Mouse (Mus musculus): ENCODE measurements around the gene Pde4d. TPM values are rescaled to one million over a fixed set of nuclear protein-coding genes. Genes with fewer than 3 reads are reported as not detected.

The Pde4d gene
- polyA plus RNA-seq, 1 experiment from 2014 or later: 12.9 TPM

DNA sequence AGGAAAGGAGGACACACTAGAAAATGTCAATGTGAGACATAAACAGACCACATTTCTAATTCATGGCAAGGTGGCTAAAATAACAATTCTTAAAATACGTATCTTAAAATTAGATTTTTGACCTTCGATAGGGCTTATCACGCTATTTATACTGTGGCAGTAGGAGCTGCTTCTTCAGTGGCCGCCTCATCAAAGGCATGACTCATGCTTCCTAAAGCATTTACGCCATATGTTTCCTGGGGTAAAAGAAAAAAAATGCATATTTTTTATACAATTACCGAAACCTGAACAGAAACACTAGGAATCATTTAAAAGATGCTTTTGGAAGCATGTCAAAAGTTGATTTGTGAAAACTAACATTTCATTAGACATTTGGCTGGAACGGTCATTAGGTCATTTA, 721.9 kb downstream of the Pde4d start:
- Histone ChIP-seq H3K4me2 (ENCODE audit: low read depth, low read length) (no peak overlapping the region), H3K4me3 (ENCODE audit: low read depth, low read length) (no peak overlapping the region), H3K27me3 (ENCODE audit: control insufficient read depth, insufficient read depth, low read depth, low read length) (no peaks in the 10 kb centered on the region), H3K9me3 (replicated peaks; ENCODE audit: control insufficient read depth, low read length) (no peaks in the 10 kb centered on the region), H3K4me1 (ENCODE audit: control insufficient read depth, low read depth, low read length) (no peaks in the 10 kb centered on the region), H3K36me3 (ENCODE audit: control insufficient read depth, insufficient read depth) (no peaks in the 10 kb centered on the region), H3K27ac (ENCODE audit: low read length) (no peak overlapping the region), H3K9ac (ENCODE audit: low read depth, low read length) (no peak overlapping the region)
- WGBS (ENCODE audit: insufficient replicate concordance): 53% methylated on average over 7 of the region's 7 CpGs
- ATAC-seq (ENCODE audit: low read depth): no peak

DNA sequence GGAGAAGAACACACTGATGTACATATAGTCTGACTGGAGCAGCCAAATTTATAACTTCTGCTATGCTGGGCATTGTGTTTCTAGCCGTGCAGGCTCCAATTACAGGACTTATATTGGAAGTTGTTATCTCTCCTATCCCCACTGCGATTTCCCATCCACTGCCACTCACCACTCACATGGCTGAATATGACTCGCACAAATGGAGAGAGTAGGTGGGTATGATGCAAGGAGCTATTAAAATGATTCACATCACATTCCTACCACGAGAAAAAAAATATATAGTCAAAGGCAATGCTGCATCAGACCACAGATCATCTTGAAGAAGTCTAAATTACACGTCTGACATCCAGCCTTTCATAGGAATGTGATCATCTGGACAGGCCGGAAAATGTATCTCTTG, 725.5 kb downstream of the Pde4d start:
- H3K27me3 ChIP-seq (ENCODE audit: control insufficient read depth, insufficient read depth, low read depth, low read length): no peaks in the 10 kb centered on the region
- 52% methylated on average over 6 of the region's 6 CpGs for WGBS (ENCODE audit: insufficient replicate concordance)
- no peaks in the 10 kb centered on the region for H3K36me3 ChIP-seq (ENCODE audit: control insufficient read depth, insufficient read depth)
- no peaks in the 10 kb centered on the region for H3K9me3 ChIP-seq (replicated peaks; ENCODE audit: control insufficient read depth, low read length)
- H3K9ac ChIP-seq (ENCODE audit: low read depth, low read length): no peak overlapping the region
- H3K4me2 ChIP-seq (ENCODE audit: low read depth, low read length): no peak overlapping the region
- H3K27ac ChIP-seq (ENCODE audit: low read length): no peak overlapping the region
- no peak overlapping the region for H3K4me3 ChIP-seq (ENCODE audit: low read depth, low read length)
- no peak for ATAC-seq (ENCODE audit: low read depth)
- H3K4me1 ChIP-seq (ENCODE audit: control insufficient read depth, low read depth, low read length): no peaks in the 10 kb centered on the region

DNA sequence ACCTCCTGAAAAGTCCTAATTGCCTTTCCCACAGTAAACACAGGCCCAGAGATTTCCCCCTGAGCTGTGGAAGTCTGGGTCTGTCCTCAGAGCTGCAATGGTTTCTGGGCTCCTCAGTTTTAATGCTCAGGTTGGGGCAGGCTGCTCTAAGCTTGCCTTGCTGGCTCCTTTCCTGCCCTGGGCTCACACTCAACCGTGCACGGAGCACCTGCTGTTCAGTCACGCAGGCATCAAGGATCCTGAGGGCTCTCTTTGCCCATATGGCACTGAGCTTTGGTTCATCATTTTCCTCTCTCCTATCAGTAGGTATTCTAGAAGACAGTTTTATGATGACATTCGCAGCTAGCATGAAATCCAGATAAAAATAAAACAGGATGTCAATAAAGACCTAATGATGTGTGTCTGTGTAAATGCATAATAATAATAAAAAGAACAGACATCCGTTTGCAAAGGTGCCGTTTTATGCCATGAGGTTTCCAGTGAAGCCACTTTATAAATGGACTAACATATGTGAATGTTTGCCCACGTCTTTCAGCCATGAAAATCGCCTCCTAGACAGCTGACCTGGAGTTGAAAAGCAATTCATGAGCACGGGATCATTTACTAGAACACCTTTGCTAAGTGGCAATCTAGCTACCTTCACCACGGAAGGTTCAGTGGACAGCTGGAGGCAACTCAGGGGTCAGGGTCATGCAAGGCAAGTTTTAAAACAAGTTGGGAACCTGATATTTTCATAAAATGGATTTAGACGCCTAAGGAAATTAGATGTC, 726.3 kb downstream of the Pde4d start:
- H3K4me3 ChIP-seq (ENCODE audit: low read depth, low read length): no peak overlapping the region
- H3K9me3 ChIP-seq (replicated peaks; ENCODE audit: control insufficient read depth, low read length): no peaks in the 10 kb centered on the region
- 55% methylated on average over 11 of the region's 11 CpGs for whole genome bisulfite sequencing (ENCODE audit: insufficient replicate concordance)
- no peak overlapping the region for H3K4me2 ChIP-seq (ENCODE audit: low read depth, low read length)
- no peak overlapping the region for H3K9ac ChIP-seq (ENCODE audit: low read depth, low read length)
- ATAC-seq (ENCODE audit: low read depth): no peak
- H3K4me1 ChIP-seq (ENCODE audit: control insufficient read depth, low read depth, low read length): no peaks in the 10 kb centered on the region
- H3K36me3 ChIP-seq (ENCODE audit: control insufficient read depth, insufficient read depth): no peaks in the 10 kb centered on the region
- no peaks in the 10 kb centered on the region for H3K27me3 ChIP-seq (ENCODE audit: control insufficient read depth, insufficient read depth, low read depth, low read length)
- no peak overlapping the region for H3K27ac ChIP-seq (ENCODE audit: low read length)

DNA sequence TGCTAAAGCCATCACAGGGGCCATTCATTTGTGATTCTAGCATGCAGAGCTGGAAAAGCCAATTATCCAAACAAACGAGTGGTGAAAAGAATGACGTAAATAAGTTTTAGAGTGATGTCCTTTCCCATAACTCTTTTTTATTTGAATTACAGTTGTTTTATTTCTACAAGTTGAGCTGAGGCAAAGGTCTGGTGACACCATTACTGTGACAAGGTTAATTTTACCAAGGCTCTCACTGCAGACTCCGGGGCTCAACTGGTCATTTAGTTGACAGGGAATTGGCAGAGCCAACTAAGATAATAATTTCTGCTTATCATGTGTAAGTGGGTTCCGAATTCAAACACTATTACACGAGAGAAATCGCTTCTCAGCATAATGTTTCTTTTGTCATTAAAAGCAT, 731.6 kb downstream of the Pde4d start:
- no peak for ATAC-seq (ENCODE audit: low read depth)
- WGBS (ENCODE audit: insufficient replicate concordance): 65% methylated on average over 6 of the region's 6 CpGs
- Histone ChIP-seq H3K27ac (ENCODE audit: low read length) (no peak overlapping the region), H3K4me3 (ENCODE audit: low read depth, low read length) (no peak overlapping the region), H3K9me3 (replicated peaks; ENCODE audit: control insufficient read depth, low read length) (no peaks in the 10 kb centered on the region), H3K9ac (ENCODE audit: low read depth, low read length) (no peak overlapping the region), H3K4me2 (ENCODE audit: low read depth, low read length) (no peak overlapping the region), H3K36me3 (ENCODE audit: control insufficient read depth, insufficient read depth) (no peaks in the 10 kb centered on the region), H3K4me1 (ENCODE audit: control insufficient read depth, low read depth, low read length) (no peaks in the 10 kb centered on the region), H3K27me3 (ENCODE audit: control insufficient read depth, insufficient read depth, low read depth, low read length) (no peaks in the 10 kb centered on the region)

DNA sequence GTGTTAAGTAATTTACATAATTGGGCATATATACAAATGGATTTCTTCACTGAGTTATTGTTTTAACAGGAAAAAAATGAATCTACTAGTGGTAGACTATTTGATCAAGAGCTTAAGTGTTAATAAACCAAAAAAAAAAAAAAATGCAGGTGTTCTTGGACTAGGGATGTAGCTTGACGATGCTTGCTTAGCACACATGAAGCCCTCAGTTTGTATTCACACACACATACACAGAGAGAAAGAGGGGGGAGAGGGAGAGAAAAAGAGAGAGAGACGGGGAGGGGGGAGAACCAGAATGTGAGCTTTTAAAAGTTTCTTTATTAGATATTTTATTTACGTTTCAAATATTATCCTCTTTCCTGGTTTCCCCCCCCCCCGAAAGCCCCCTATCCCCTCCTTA, 740.9 kb downstream of the Pde4d start:
- H3K4me2 ChIP-seq (ENCODE audit: low read depth, low read length): no peak overlapping the region
- ATAC-seq (ENCODE audit: low read depth): no peak
- no peaks in the 10 kb centered on the region for H3K36me3 ChIP-seq (ENCODE audit: control insufficient read depth, insufficient read depth)
- no peaks in the 10 kb centered on the region for H3K27me3 ChIP-seq (ENCODE audit: control insufficient read depth, insufficient read depth, low read depth, low read length)
- H3K4me1 ChIP-seq (ENCODE audit: control insufficient read depth, low read depth, low read length): no peaks in the 10 kb centered on the region
- H3K9ac ChIP-seq (ENCODE audit: low read depth, low read length): no peak overlapping the region
- no peak overlapping the region for H3K4me3 ChIP-seq (ENCODE audit: low read depth, low read length)
- H3K27ac ChIP-seq (ENCODE audit: low read length): no peak overlapping the region
- 64% methylated on average over 4 of the region's 4 CpGs for WGBS (ENCODE audit: insufficient replicate concordance)
- no peaks in the 10 kb centered on the region for H3K9me3 ChIP-seq (replicated peaks; ENCODE audit: control insufficient read depth, low read length)

DNA sequence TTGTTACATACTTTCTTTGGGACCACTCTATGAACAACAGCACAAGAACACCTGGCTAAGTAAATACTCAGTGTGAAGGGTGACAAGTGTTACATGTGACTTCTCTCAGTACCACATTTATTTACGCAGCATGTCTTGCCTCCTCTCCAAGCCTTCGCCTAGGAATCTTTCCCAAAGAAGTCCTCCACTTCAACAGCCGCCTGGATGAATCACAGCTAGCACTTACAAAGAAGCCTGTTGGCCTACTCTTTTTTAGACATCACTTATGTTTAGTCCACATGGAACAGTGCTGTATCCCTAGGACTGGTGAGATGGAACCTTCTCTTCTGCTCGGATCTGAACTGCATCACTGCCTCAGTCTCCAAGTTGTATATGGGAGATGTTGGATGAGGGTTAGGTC, 741.4 kb downstream of the Pde4d start:
- Histone ChIP-seq H3K9ac (ENCODE audit: low read depth, low read length) (no peak overlapping the region), H3K4me2 (ENCODE audit: low read depth, low read length) (no peak overlapping the region), H3K36me3 (ENCODE audit: control insufficient read depth, insufficient read depth) (no peaks in the 10 kb centered on the region), H3K27ac (ENCODE audit: low read length) (no peak overlapping the region), H3K27me3 (ENCODE audit: control insufficient read depth, insufficient read depth, low read depth, low read length) (no peaks in the 10 kb centered on the region), H3K4me1 (ENCODE audit: control insufficient read depth, low read depth, low read length) (no peaks in the 10 kb centered on the region), H3K4me3 (ENCODE audit: low read depth, low read length) (no peak overlapping the region), H3K9me3 (replicated peaks; ENCODE audit: control insufficient read depth, low read length) (no peaks in the 10 kb centered on the region)
- ATAC-seq (ENCODE audit: low read depth): no peak
- WGBS (ENCODE audit: insufficient replicate concordance): 70% methylated on average over 4 of the region's 4 CpGs

DNA sequence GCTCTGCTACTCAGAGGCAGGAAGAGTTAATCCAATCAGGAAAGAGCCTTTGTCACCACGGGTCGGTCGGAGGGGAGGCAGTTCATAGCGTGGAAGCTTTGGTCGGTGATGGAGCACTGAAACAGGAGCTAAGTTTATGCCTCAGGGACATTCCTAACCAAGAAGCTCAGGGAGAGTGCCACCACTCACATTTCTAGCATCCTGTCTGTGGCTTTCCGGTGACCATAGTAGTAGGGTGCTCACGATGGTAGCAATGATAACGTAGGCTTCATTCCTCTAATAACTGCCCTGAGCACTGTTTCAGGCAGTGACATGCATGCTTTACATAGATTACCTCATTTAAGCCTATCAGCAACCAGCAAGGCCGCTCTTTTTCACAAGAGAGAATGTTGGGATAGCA, 755.8 kb downstream of the Pde4d start:
- Histone ChIP-seq H3K9me3 (replicated peaks; ENCODE audit: control insufficient read depth, low read length) (no peaks in the 10 kb centered on the region), H3K4me3 (ENCODE audit: low read depth, low read length) (no peak overlapping the region), H3K36me3 (ENCODE audit: control insufficient read depth, insufficient read depth) (no peaks in the 10 kb centered on the region), H3K9ac (ENCODE audit: low read depth, low read length) (no peak overlapping the region), H3K27me3 (ENCODE audit: control insufficient read depth, insufficient read depth, low read depth, low read length) (no peaks in the 10 kb centered on the region), H3K27ac (ENCODE audit: low read length) (no peak overlapping the region), H3K4me2 (ENCODE audit: low read depth, low read length) (no peak overlapping the region), H3K4me1 (ENCODE audit: control insufficient read depth, low read depth, low read length) (no peaks in the 10 kb centered on the region; the same call in 1 of the 2 replicates)
- no peak for ATAC-seq (ENCODE audit: low read depth)
- 11% methylated on average over 9 of the region's 9 CpGs for WGBS (ENCODE audit: insufficient replicate concordance)

DNA sequence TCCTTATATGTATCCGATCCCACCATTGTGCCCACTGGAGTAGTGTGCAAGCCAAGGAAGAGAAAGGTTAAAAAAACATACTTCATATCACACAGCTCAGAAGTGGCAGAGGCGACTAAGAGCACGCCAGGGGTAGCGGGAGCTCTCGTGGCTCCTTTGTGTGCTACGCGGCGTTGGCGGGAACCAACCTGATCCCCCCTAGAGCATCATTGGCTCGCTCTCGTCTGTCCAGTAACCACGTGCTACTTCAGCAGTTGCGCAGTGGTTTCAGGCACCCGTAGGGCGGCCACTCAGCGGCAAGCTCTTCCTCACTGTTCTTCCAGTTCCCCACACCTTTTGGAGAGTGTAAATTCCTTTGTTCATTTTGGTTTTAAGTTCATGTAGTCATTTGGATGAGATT, 758.9 kb downstream of the Pde4d start:
- Histone ChIP-seq H3K27me3 (ENCODE audit: control insufficient read depth, insufficient read depth, low read depth, low read length) (no peaks in the 10 kb centered on the region), H3K27ac (ENCODE audit: low read length) (no peak overlapping the region), H3K9me3 (replicated peaks; ENCODE audit: control insufficient read depth, low read length) (no peaks in the 10 kb centered on the region), H3K9ac (ENCODE audit: low read depth, low read length) (no peak overlapping the region), H3K4me1 (ENCODE audit: control insufficient read depth, low read depth, low read length) (no peaks in the 10 kb centered on the region; the same call in 1 of the 2 replicates), H3K4me3 (ENCODE audit: low read depth, low read length) (no peak overlapping the region), H3K36me3 (ENCODE audit: control insufficient read depth, insufficient read depth) (no peaks in the 10 kb centered on the region), H3K4me2 (ENCODE audit: low read depth, low read length) (no peak overlapping the region)
- no peak for ATAC-seq (ENCODE audit: low read depth)
- WGBS (ENCODE audit: insufficient replicate concordance): 78% methylated on average over 16 of the region's 16 CpGs

DNA sequence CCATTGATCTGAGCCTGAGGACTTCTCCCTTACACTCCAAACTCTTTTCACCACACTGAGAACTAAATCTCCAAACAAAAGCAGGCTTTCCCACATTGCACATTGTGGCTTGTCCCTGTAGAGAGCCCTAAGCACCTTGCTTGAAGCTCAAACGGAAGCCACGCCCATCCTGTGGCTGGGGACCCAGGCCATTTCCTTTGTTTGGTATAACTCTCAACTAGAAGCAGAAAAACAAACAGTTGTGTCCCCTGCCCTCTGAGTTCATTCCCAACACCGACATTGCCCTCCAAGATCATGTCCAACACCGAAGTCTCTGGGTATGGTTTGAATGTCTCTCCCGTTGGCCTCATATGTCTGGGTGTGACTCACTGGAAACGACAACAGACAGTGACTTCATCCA, 759.7 kb downstream of the Pde4d start:
- Histone ChIP-seq H3K9ac (ENCODE audit: low read depth, low read length) (no peak overlapping the region), H3K4me1 (ENCODE audit: control insufficient read depth, low read depth, low read length) (no peaks in the 10 kb centered on the region; the same call in 1 of the 2 replicates), H3K4me3 (ENCODE audit: low read depth, low read length) (no peak overlapping the region), H3K4me2 (ENCODE audit: low read depth, low read length) (no peak overlapping the region), H3K36me3 (ENCODE audit: control insufficient read depth, insufficient read depth) (no peaks in the 10 kb centered on the region), H3K27ac (ENCODE audit: low read length) (no peak overlapping the region), H3K27me3 (ENCODE audit: control insufficient read depth, insufficient read depth, low read depth, low read length) (no peaks in the 10 kb centered on the region), H3K9me3 (replicated peaks; ENCODE audit: control insufficient read depth, low read length) (no peaks in the 10 kb centered on the region)
- 16% methylated on average over 6 of the region's 6 CpGs for WGBS (ENCODE audit: insufficient replicate concordance)
- no peak for ATAC-seq (ENCODE audit: low read depth)
